Mouse (Mus musculus) embryonic facial prominence, embryonic 15.5 days (tissue): ENCODE results near the gene Tmem95. TPM values are rescaled to one million over a fixed set of nuclear protein-coding genes. Genes with fewer than 3 reads are reported as not detected.
A peak's percentile ranks its signal among the peaks of the same experiment; 100 is the strongest.

Experiments
- ATAC-seq: fragments of 200-750 bp; cut with Nextera tagmentation; 2 replicates; pipeline ENCODE4 v1.8.0; 2017; ENCODE audit warnings: low read depth, moderate TSS enrichment; ENCODE audit not compliant: insufficient number of reproducible peaks, low FRiP score, low TSS enrichment
- H3K27ac ChIP-seq: fragments of 300-500 bp; sonication (generic); replicated peaks from 2 replicates; pipeline ENCODE4 v1.5.1; 2015; ENCODE audit warnings: mild to moderate bottlenecking, inconsistent platforms
- H3K27me3 ChIP-seq: fragments of 300-500 bp; sonication (generic); 2 replicates; pipeline ENCODE4 v1.6.1; 2015; ENCODE audit warnings: inconsistent platforms
- H3K36me3 ChIP-seq: fragments of 300-500 bp; sonication (generic); 2 replicates; pipeline ENCODE4 v1.6.1; 2015; ENCODE audit warnings: mild to moderate bottlenecking, inconsistent platforms
- H3K4me1 ChIP-seq: fragments of 300-500 bp; sonication (generic); 2 replicates; pipeline ENCODE4 v1.6.1; 2015; ENCODE audit warnings: inconsistent platforms
- H3K4me2 ChIP-seq: fragments of 300-500 bp; sonication (generic); replicated peaks from 2 replicates; pipeline ENCODE4 v1.6.1; 2015; ENCODE audit warnings: mild to moderate bottlenecking, inconsistent platforms
- H3K4me3 ChIP-seq: fragments of 300-500 bp; sonication (generic); replicated peaks from 2 replicates; pipeline ENCODE4 v1.5.1; 2015; ENCODE audit warnings: mild to moderate bottlenecking, inconsistent platforms
- H3K9ac ChIP-seq: fragments of 300-500 bp; sonication (generic); 2 replicates; pipeline ENCODE4 v1.6.1; 2015; ENCODE audit warnings: inconsistent platforms
- H3K9me3 ChIP-seq: fragments of 300-500 bp; sonication (generic); replicated peaks from 2 replicates; pipeline ENCODE4 v1.6.1; 2016; ENCODE audit warnings: inconsistent platforms
- WGBS: fragments of 180-500 bp; shearing (Covaris S2); methylation state at CpG from one replicate; pipeline ENCODE4 v1.1.7; 2015; 5-methylcytosine and 5-hydroxymethylcytosine counted together
- microRNA-seq: library from miRNA; unstranded; fragments of <30 nt; microRNA quantifications from one replicate; pipeline ENCODE4, GENCODE M21; 2016; ENCODE audit warnings: borderline number of aligned reads
- polyA plus RNA-seq: library from polyadenylated mRNA; unstranded; fragments of >200 nt; fragmentation: Nextera tagmentation; extraction: Ambion mirVana; gene quantifications from 2 replicates; pipeline ENCODE4 v1.2.1, GENCODE M21; 2015

Tmem95 gene
- polyA plus RNA-seq, 1 experiment from 2014 or later, result 0.35 TPM

DNA sequence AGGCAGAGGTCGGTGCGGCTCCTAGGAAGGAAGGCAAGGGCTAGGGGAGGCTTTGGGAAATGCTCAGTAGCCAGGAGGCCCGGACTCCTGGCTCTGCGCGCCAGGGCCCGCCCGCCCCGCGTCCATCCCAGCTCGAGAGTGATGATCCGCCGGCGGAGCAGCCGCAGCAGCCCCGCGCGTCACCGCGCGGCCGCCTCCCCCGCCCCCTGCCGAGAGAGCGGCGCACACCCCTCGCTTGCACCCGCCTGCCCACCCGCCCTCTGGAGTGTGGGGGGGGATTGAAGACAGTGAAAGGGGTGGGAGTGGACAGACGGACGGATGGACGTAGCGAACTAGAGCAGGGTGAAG is 40.2 kb downstream of the Tmem95 start, which contains the start of gene Nlgn2:
TSS of gene Nlgn2 (minus strand) at position 181 of the 348 bp plus-strand sequence.
- Histone ChIP-seq H3K4me2 (peak within 1 kb of the TSS; percentile 84), H3K27ac (peak within 1 kb of the TSS; percentile 90), H3K9me3 (no peaks in the 10 kb centered on the region), H3K36me3 (peaks cover 10% of the 10 kb centered on the region), H3K27me3 (no peaks in the 10 kb centered on the region), H3K4me3 (peak within 1 kb of the TSS; percentile 72), H3K4me1 (peaks cover 49% of the 10 kb centered on the region), H3K9ac (peak within 1 kb of the TSS; percentile 78)
- ATAC-seq, result peak; percentile 79
- WGBS, result under 1% methylated on average over 32 of the region's 32 CpGs

DNA sequence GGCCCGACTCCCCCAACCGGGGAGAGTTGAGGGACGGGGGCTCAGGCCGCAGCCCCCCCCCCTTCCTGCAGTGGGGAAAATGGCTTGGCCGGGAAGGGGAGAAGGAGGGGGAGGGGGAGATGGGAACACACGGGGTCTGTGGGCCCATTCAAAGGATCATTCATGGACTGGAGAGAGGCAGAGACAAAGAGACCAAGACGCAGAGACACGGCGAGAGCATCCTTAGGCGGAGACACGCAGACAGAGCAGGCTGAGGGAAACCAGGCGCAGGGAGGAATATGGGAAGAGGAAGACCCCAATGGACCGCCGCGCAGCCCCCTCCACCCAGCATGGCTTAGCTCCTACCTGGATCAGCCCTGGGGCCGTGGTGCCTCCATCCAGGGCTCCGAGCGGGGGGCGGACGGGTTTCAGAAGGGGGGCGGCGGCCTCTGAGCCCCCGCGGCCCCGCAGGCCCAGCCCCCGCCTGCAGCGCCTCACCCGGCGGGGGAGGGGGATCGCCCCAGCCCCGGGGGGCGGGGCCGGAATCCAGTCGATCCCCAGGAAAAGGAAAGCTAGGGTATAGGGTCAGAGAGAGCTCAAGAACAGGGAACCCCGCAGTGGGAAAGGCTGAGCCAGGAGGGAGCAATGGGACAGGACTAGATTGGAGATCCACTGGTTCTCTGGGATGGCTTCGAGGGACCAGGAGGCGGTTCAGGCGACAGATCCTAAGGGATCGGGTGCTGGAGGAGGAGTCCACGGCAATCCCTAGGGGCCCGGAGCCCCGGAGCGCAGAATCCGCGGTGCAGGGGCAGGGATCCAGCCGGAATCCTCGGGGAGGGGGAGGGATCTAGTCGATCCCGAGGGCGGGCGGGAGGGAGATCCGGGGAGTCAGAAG is 40.9 kb downstream of the Tmem95 start:
- 0 out of 2 replicates have a peak, but pooled peaks have one; percentile 0 for ATAC-seq
- peak overlapping the region; percentile 78 for H3K9ac ChIP-seq

DNA sequence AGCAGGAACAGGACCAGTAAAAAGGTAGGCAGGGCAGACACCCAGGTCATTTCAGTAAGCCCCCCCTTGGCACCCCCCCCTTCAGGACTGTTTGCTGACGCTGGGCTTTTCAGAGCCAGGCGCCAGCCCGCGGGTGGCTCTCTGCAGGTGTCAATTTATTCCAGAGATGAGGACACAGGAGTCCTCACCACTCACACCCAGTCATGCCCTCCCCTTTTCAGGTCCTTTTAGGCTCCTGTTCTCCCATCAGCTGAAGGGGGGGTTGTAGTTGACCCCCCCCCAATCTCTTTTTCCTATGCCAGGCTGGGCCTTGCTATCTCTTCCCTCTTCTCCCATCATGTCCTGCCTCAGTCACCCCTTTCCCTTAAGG is 41.9 kb downstream of the Tmem95 start:
- 19% methylated on average over 4 of the region's 4 CpGs for WGBS
- Histone ChIP-seq H3K27me3 (no peaks in the 10 kb centered on the region), H3K4me3 (peak overlapping the region; percentile 72), H3K9ac (peak overlapping the region; percentile 78; the same call in 1 of the 2 replicates), H3K9me3 (no peaks in the 10 kb centered on the region), H3K27ac (peak overlapping the region; percentile 90; the same call in 1 of the 2 replicates), H3K4me2 (peak overlapping the region; percentile 84), H3K36me3 (peaks cover 16% of the 10 kb centered on the region), H3K4me1 (peaks cover 49% of the 10 kb centered on the region)
- ATAC-seq, result no peak

More for the DNA sequence above, 40.9 kb downstream of the Tmem95 start:
- H3K36me3 ChIP-seq, result peaks cover 16% of the 10 kb centered on the region
- H3K4me2 ChIP-seq, result peak overlapping the region; percentile 84
- no peaks in the 10 kb centered on the region for H3K9me3 ChIP-seq
- H3K4me1 ChIP-seq, result peaks cover 49% of the 10 kb centered on the region
- peak overlapping the region; percentile 90 for H3K27ac ChIP-seq
- H3K4me3 ChIP-seq, result peak overlapping the region; percentile 72
- no peaks in the 10 kb centered on the region for H3K27me3 ChIP-seq
- WGBS, result 1% methylated on average over 47 of the region's 52 CpGs

DNA sequence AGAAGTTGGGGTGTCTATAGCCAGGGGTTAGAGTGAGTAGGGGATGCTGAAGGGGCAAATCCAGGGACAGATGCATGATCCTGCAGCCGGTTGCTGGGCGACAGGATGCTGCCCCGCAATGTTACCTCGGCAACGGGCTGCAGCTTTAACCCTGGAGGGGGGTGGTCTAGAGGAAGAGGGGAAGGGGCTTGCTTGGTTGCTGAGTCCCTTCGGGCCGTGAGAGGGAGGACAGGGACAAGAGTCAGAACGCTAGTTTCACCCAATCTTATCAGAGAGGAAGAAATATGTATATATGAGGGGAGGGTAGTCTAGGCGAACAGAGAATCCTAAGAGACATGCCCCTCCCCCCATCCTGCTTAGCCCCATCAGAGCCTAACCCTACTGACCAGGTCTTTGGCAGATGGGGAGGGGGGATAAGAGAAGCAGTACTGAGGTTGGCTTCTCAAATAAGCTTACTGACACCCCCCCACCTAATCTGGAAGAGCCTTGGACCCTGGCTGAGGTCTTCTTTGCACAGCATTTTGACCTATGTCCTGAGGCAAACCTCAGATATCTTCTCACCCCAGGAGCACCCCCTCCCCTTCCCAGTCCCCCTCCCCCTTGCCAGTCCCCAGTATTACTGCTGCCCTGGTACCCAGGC is 42.4 kb downstream of the Tmem95 start:
- Histone ChIP-seq H3K9me3 (no peaks in the 10 kb centered on the region), H3K9ac (0 out of 2 replicates have a peak overlapping the region, but pooled peaks have one; percentile 78), H3K27me3 (no peaks in the 10 kb centered on the region), H3K4me3 (peak overlapping the region; percentile 72), H3K36me3 (peaks cover 16% of the 10 kb centered on the region), H3K27ac (no peak overlapping the region), H3K4me2 (peak overlapping the region; percentile 84), H3K4me1 (peaks cover 49% of the 10 kb centered on the region)
- no peak for ATAC-seq
- WGBS, result 17% methylated on average over 9 of the region's 9 CpGs

DNA sequence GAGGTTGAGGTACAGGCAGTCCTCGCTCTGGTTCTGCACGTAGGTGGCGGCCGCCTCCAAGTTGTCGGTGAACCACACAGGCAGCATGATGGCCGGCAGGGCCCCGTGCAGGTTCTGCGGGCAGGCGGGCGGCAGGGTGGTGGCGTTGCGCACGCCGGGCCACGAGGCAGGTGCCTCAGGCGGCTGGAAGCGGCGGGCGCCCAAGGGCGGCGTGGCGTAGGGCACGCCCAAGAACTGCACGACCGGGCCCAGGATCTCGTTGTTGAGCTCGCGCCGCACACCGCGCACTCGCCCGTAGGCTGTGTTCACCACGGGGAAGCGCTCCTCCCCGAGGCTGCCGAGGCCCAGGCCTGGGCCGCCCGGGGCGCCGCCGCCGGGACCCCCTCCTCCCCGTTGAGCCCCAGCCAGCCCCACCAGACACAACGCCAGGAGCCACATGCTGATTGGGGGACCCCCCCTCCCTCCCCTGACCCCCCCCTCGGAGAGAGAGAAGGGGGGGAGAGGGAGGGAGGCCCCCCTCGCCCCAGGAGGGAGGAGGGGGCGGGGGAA is 43.7 kb downstream of the Tmem95 start:
- peak overlapping the region; percentile 84 for H3K4me2 ChIP-seq
- ATAC-seq, result no peak
- H3K9ac ChIP-seq, result peak overlapping the region; percentile 35
- H3K36me3 ChIP-seq, result peaks cover 16% of the 10 kb centered on the region
- WGBS, result 7% methylated on average over 43 of the region's 48 CpGs
- 0 out of 2 replicates have a peak overlapping the region, but pooled peaks have one; percentile 36 for H3K27ac ChIP-seq
- H3K4me1 ChIP-seq, result peaks cover 43% of the 10 kb centered on the region
- peak overlapping the region; percentile 72 for H3K4me3 ChIP-seq
- no peaks in the 10 kb centered on the region for H3K27me3 ChIP-seq
- H3K9me3 ChIP-seq, result no peaks in the 10 kb centered on the region

DNA sequence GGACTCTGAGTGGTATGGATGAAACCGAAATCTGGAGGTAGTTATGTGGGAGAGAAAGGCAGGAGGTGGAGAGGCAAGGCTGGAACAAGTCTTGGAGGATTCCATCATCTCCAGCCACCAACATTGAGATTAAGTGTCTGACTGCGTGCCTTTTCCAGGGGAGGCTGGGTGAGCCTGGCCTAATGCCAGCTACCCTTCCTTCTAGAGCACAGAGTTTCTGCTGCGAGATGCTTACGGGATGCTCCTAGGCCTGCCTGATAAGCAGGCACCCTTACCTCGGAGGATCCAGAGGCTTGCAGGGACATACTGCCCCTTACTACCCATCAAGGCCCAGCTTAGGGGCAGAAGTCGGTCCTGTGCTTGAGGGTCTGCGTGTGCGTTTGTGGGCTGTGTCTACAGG is 44.3 kb downstream of the Tmem95 start:
- Histone ChIP-seq H3K4me2 (peak overlapping the region; percentile 84), H3K27me3 (no peaks in the 10 kb centered on the region), H3K9me3 (no peaks in the 10 kb centered on the region), H3K9ac (peak overlapping the region; percentile 35), H3K4me3 (peak overlapping the region; percentile 72), H3K4me1 (peaks cover 39% of the 10 kb centered on the region), H3K36me3 (peaks cover 16% of the 10 kb centered on the region), H3K27ac (0 out of 2 replicates have a peak overlapping the region, but pooled peaks have one; percentile 34)
- WGBS, result 58% methylated on average over 8 of the region's 8 CpGs
- ATAC-seq, result no peak

DNA sequence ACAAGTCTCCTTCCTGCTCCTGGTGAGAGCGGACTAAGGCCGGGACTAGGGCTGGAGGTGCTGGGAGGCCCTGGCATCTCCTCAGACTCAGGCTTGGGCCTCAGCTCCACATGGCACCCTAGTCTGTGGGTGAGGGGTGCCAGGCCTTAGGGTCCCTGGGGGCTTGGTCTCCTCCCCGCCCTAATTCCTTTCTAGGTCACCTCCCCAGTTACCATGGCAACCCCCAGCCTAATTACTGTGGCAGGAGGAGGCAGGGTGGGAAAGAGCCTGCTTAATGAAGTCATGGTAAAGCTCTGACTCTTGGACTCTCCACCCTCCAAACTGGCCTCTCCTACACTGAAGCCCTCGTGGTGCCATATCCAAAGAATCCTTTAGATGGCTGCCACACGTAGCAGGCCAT is 49.0 kb downstream of the Tmem95 start:
- no peak for ATAC-seq
- 73% methylated on average over 5 of the region's 5 CpGs for whole genome bisulfite sequencing
- Histone ChIP-seq H3K4me3 (no peak overlapping the region), H3K9ac (no peak overlapping the region), H3K36me3 (peaks cover 58% of the 10 kb centered on the region), H3K4me1 (peaks cover 6% of the 10 kb centered on the region), H3K4me2 (no peak overlapping the region), H3K27ac (no peak overlapping the region), H3K27me3 (no peaks in the 10 kb centered on the region), H3K9me3 (no peaks in the 10 kb centered on the region)

Small RNA genes lying within 50 kb of the gene (microRNA-seq; reads per million reads assigned to microRNA genes)
- gene Mir6924, result not detected

Other genes with a start within 250 kb of the Tmem95 start
- gene Fxr2, start 245.0 kb downstream of the Tmem95 start, polyA plus RNA-seq, result 33.4 and 34.2 TPM in 2 replicates
- gene Sox15, start 222.7 kb downstream of the Tmem95 start, polyA plus RNA-seq, result 5.2 TPM in 2 replicates
- gene Mpdu1, start 215.4 kb downstream of the Tmem95 start, polyA plus RNA-seq, result 66.5 and 67.3 TPM in 2 replicates
- 26.3 and 28.3 TPM in 2 replicates for gene Cd68, start 211.9 kb downstream of the Tmem95 start, polyA plus RNA-seq
- 447 and 512 TPM in 2 replicates for gene Eif4a1, start 205.6 kb downstream of the Tmem95 start, polyA plus RNA-seq
- gene Senp3, start 195.9 kb downstream of the Tmem95 start, polyA plus RNA-seq, result 83.7 and 90.5 TPM in 2 replicates
- 1.0 and 1.1 TPM in 2 replicates for gene Tnfsf13, start 192.2 kb downstream of the Tmem95 start, polyA plus RNA-seq
- gene Tnfsf12, start 182.2 kb downstream of the Tmem95 start, polyA plus RNA-seq, result 11.9 and 13.3 TPM in 2 replicates
- gene Tnfsfm13, start 181.9 kb downstream of the Tmem95 start, polyA plus RNA-seq, result 4.0 and 6.0 TPM in 2 replicates
- gene Polr2a, start 119.4 kb downstream of the Tmem95 start, polyA plus RNA-seq, result 24.3 and 28.2 TPM in 2 replicates
- gene Slc35g3, start 116.0 kb downstream of the Tmem95 start, polyA plus RNA-seq, result 0.15 and 0.18 TPM in 2 replicates
- gene Zbtb4, start 112.1 kb downstream of the Tmem95 start, polyA plus RNA-seq, result 5.7 and 6.1 TPM in 2 replicates
- 29.3 and 38.6 TPM in 2 replicates for gene Chrnb1, start 82.1 kb downstream of the Tmem95 start, polyA plus RNA-seq
- gene Fgf11, start 76.2 kb downstream of the Tmem95 start, polyA plus RNA-seq, result 4.1 and 4.4 TPM in 2 replicates
- 7.5 and 10.0 TPM in 2 replicates for gene Tmem102, start 72.4 kb downstream of the Tmem95 start, polyA plus RNA-seq
- gene Gm39566, start 62.7 kb downstream of the Tmem95 start, polyA plus RNA-seq, result not detected in 2 replicates
- not detected in 2 replicates for gene Spem2, start 59.6 kb downstream of the Tmem95 start, polyA plus RNA-seq
- gene Spem1, start 55.8 kb downstream of the Tmem95 start, polyA plus RNA-seq, result 0.16 and 0.38 TPM in 2 replicates
- gene Nlgn2, start 40.2 kb downstream of the Tmem95 start, polyA plus RNA-seq, result 10.6 and 11.6 TPM in 2 replicates
- gene Tmem256, start 39.5 kb downstream of the Tmem95 start, polyA plus RNA-seq, result 388 and 399 TPM in 2 replicates
- gene Plscr3, start 31.6 kb downstream of the Tmem95 start, polyA plus RNA-seq, result 126 and 148 TPM in 2 replicates
- 6.9 TPM in 2 replicates for gene Tnk1, start 19.3 kb downstream of the Tmem95 start, polyA plus RNA-seq
- gene Kctd11, start 3.4 kb upstream of the Tmem95 start, polyA plus RNA-seq, result 13.8 and 18.1 TPM in 2 replicates
- gene Acap1, start 17.5 kb upstream of the Tmem95 start, polyA plus RNA-seq, result 1.8 and 2.3 TPM in 2 replicates
- 8.7 and 9.4 TPM in 2 replicates for gene 2810408A11Rik, start 23.0 kb upstream of the Tmem95 start, polyA plus RNA-seq
- gene Neurl4, start 23.1 kb upstream of the Tmem95 start, polyA plus RNA-seq, result 7.8 and 8.5 TPM in 2 replicates
- 84.5 and 85.1 TPM in 2 replicates for gene Gps2, start 35.9 kb upstream of the Tmem95 start, polyA plus RNA-seq
- 1,531 and 1,570 TPM in 2 replicates for gene Eif5a, start 43.9 kb upstream of the Tmem95 start, polyA plus RNA-seq
- 2.7 and 6.2 TPM in 2 replicates for gene Ybx2, start 57.8 kb upstream of the Tmem95 start, polyA plus RNA-seq
- gene Slc2a4, start 70.2 kb upstream of the Tmem95 start, polyA plus RNA-seq, result 21.1 and 21.7 TPM in 2 replicates
- gene Cldn7, start 86.8 kb upstream of the Tmem95 start, polyA plus RNA-seq, result 37.5 and 57.4 TPM in 2 replicates
- 31.6 and 34.9 TPM in 2 replicates for gene Ctdnep1, start 103.1 kb upstream of the Tmem95 start, polyA plus RNA-seq
- gene Elp5, start 104.5 kb upstream of the Tmem95 start, polyA plus RNA-seq, result 112 and 113 TPM in 2 replicates
- gene Gabarap, start 113.1 kb upstream of the Tmem95 start, polyA plus RNA-seq, result 543 and 559 TPM in 2 replicates
- gene Phf23, start 117.8 kb upstream of the Tmem95 start, polyA plus RNA-seq, result 77.8 and 83.0 TPM in 2 replicates
- 47.3 and 52.3 TPM in 2 replicates for gene Dvl2, start 122.6 kb upstream of the Tmem95 start, polyA plus RNA-seq
- 95.6 and 97.7 TPM in 2 replicates for gene Acadvl, start 137.4 kb upstream of the Tmem95 start, polyA plus RNA-seq
- gene Dlg4, start 138.9 kb upstream of the Tmem95 start, polyA plus RNA-seq, result 11.4 and 14.4 TPM in 2 replicates
- gene Asgr1, start 176.1 kb upstream of the Tmem95 start, polyA plus RNA-seq, result 0.24 and 0.27 TPM in 2 replicates
- 0.12 and 0.26 TPM in 2 replicates for gene Asgr2, start 214.6 kb upstream of the Tmem95 start, polyA plus RNA-seq